Mouse (Mus musculus) liver, embryonic 13.5 days (tissue): ENCODE results near the gene Inpp4b. TPM values are rescaled to one million over a fixed set of nuclear protein-coding genes. Genes with fewer than 3 reads are reported as not detected.

Experiments used
- ATAC-seq: fragments of 200-750 bp; cut with Nextera tagmentation; 2 replicates; pipeline ENCODE4 v1.8.0; 2017; ENCODE audit warnings: low read depth, mild to moderate bottlenecking, moderate number of reproducible peaks, moderate library complexity
- DNase-seq: peaks from one replicate; pipeline ENCODE4 v3.0.0; 2022
- H3K27ac ChIP-seq: fragments of 300-500 bp; sonication (generic); 2 replicates; pipeline ENCODE4 v1.5.1; 2015; ENCODE audit warnings: moderate library complexity, mild to moderate bottlenecking, inconsistent platforms
- H3K27me3 ChIP-seq: fragments of 300-500 bp; sonication (generic); 2 replicates; pipeline ENCODE4 v1.6.1; 2015; ENCODE audit warnings: mild to moderate bottlenecking, inconsistent platforms
- H3K36me3 ChIP-seq: fragments of 300-500 bp; sonication (generic); 2 replicates; pipeline ENCODE4 v1.6.1; 2015; ENCODE audit warnings: mild to moderate bottlenecking, inconsistent platforms
- H3K4me1 ChIP-seq: fragments of 300-500 bp; sonication (generic); replicated peaks from 2 replicates; pipeline ENCODE4 v1.6.1; 2015; ENCODE audit warnings: inconsistent platforms
- H3K4me2 ChIP-seq: fragments of 300-500 bp; sonication (generic); 2 replicates; pipeline ENCODE4 v1.6.1; 2015; ENCODE audit warnings: inconsistent platforms, mild to moderate bottlenecking, moderate library complexity
- H3K4me3 ChIP-seq: fragments of 300-500 bp; sonication (generic); replicated peaks from 2 replicates; pipeline ENCODE4 v1.5.1; 2015; ENCODE audit warnings: mild to moderate bottlenecking, inconsistent platforms
- H3K9ac ChIP-seq: fragments of 300-500 bp; sonication (generic); 2 replicates; pipeline ENCODE4 v1.6.1; 2015; ENCODE audit warnings: mild to moderate bottlenecking, inconsistent platforms
- H3K9me3 ChIP-seq: fragments of 300-500 bp; sonication (generic); replicated peaks from 2 replicates; pipeline ENCODE4 v1.6.1; 2016; ENCODE audit warnings: inconsistent platforms
- WGBS: fragments of 180-500 bp; shearing (Covaris S2); methylation state at CpG from one replicate; pipeline ENCODE4 v1.1.7; 2015; ENCODE audit not compliant: insufficient replicate concordance; 5-methylcytosine and 5-hydroxymethylcytosine counted together
- polyA plus RNA-seq: library from polyadenylated mRNA; unstranded; fragments of >200 nt; fragmentation: Nextera tagmentation; extraction: Ambion mirVana; gene quantifications from 2 replicates; pipeline ENCODE4 v1.2.1, GENCODE M21; 2015

Inpp4b gene
- polyA plus RNA-seq, 1 experiment from 2014 or later: 2.2 TPM

DNA sequence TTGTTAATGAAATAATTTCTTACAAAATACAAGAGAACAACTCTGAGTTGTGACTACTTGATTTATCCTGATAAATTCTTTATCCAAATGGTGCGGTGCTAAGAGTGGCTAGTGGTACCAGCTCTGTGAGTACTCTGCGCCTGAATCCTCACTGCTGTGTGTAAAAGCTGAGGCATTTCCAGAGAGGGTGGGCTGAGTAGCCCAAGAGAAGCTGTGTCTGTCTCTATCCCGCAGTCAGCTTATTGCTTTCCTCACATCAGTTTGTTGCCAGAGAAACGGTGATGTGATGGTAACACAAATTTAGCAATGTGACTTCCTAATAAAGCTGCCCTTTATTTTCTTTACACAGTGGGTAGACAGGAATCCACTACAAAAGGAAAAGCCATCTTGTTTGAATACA is 29.5 kb downstream of the Inpp4b start:
- H3K9ac ChIP-seq: no peak overlapping the region
- no peaks in the 10 kb centered on the region for H3K9me3 ChIP-seq
- ATAC-seq (no peak), DNase-seq (no peak)
- 66% methylated on average over 4 of the region's 4 CpGs for WGBS
- H3K4me2 ChIP-seq: no peak overlapping the region
- no peaks in the 10 kb centered on the region for H3K36me3 ChIP-seq
- H3K4me3 ChIP-seq: no peak overlapping the region
- no peaks in the 10 kb centered on the region for H3K27me3 ChIP-seq
- no peaks in the 10 kb centered on the region for H3K4me1 ChIP-seq
- no peak overlapping the region for H3K27ac ChIP-seq

DNA sequence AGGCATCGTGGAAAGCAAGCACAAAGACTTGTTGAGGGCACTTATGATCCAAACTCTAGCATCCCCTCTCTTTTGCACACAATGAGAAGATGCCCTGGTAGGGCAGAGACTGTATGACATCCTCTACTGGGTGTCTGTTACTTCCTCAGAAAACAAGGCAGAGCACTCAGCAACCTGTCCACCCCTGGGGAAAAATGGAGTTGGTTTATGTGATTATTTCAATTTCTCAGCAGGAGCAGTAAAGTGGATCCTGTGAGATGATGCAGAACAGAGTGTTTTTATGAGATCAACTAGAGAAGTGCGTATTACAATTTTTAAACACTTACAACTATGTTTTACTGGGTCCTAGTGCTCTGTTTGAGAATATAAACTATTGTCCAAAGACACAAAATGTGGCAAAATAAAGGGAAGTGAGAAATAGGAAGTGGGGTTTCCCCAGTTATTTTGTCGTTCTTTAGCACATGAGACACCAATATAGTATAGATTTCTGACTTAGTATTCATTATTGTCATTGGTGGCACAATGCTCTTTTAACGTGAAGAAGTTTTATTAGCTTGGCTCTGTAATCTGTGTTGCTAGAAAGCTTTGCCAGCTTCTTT is 32.6 kb downstream of the Inpp4b start:
- no peaks in the 10 kb centered on the region for H3K27me3 ChIP-seq
- H3K36me3 ChIP-seq: no peaks in the 10 kb centered on the region
- ATAC-seq (no peak), DNase-seq (no peak)
- no peak overlapping the region for H3K27ac ChIP-seq
- no peak overlapping the region for H3K4me2 ChIP-seq
- WGBS: 48% methylated on average over 4 of the region's 4 CpGs
- no peaks in the 10 kb centered on the region for H3K4me1 ChIP-seq
- H3K4me3 ChIP-seq: no peak overlapping the region
- H3K9me3 ChIP-seq: no peaks in the 10 kb centered on the region
- H3K9ac ChIP-seq: no peak overlapping the region

DNA sequence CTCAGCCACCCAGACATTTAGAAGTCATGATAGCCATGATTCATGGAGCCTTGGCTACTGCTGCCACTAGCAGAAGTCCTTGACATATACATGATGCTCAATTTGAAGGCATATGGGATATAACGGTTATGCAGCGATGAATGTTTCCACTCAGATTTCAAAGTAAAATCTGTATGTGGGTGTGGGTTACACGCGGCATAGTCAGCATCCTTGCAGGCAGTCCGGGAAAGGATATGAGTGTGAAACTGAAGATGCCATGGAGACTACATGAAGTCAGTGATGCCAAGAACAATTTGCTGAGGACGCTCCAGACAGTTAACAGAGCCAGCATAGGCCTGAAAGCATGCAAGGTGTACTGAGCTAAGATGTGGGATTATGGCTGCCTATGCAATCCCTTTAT is 46.6 kb downstream of the Inpp4b start:
- no peak for DNase-seq
- WGBS: 80% methylated on average over 6 of the region's 6 CpGs
- no peak overlapping the region for H3K27ac ChIP-seq
- H3K9ac ChIP-seq: no peak overlapping the region
- no peaks in the 10 kb centered on the region for H3K36me3 ChIP-seq
- H3K9me3 ChIP-seq: no peaks in the 10 kb centered on the region
- no peak overlapping the region for H3K4me2 ChIP-seq
- no peak for ATAC-seq
- no peaks in the 10 kb centered on the region for H3K27me3 ChIP-seq
- H3K4me1 ChIP-seq: no peaks in the 10 kb centered on the region
- no peak overlapping the region for H3K4me3 ChIP-seq

DNA sequence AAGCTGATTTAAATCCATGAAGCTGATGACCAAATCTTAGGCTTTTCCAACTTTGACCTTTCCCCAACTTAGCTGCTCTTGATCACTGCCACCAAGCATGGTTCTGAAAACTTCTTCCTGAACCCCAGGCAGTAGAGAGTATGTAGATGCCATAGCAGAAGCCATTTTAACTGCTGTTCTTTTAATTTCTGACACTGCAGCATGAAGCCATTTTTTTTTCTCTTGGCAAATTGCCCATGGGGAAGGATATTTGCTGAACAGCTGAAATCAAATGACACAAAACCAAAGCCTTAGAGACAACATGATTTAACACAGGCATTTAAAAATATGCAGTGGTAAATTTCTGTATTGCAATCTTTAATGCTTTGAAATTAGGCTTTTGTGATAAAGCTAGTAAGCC is 56.7 kb downstream of the Inpp4b start:
- H3K4me2 ChIP-seq: no peak overlapping the region
- H3K9me3 ChIP-seq: no peaks in the 10 kb centered on the region
- no peak overlapping the region for H3K9ac ChIP-seq
- no peak overlapping the region for H3K4me3 ChIP-seq
- DNase-seq (no peak), ATAC-seq (no peak)
- no peaks in the 10 kb centered on the region for H3K36me3 ChIP-seq
- no peaks in the 10 kb centered on the region for H3K27me3 ChIP-seq
- no peaks in the 10 kb centered on the region for H3K4me1 ChIP-seq
- H3K27ac ChIP-seq: no peak overlapping the region

DNA sequence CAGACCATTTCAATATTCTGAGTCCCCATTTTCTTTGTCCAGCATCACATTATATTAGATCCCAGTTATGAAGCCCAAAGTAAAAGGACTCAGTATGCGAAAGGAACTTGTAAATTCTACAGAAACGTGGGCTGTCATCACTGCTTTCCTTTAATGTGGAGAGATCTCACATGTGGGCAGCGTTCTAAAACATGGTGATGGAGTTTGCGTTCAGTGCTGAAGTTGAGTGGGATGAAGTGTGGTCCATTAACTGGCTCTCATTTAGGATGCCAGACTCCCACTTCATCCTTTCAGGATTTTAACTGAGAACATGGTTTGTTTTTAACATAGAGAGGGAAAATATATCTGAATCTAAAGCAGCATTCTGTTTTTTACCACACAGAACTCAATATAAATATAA is 57.1 kb downstream of the Inpp4b start:
- H3K9me3 ChIP-seq: no peaks in the 10 kb centered on the region
- no peaks in the 10 kb centered on the region for H3K36me3 ChIP-seq
- DNase-seq (no peak), ATAC-seq (no peak)
- 59% methylated on average over 4 of the region's 4 CpGs for WGBS
- no peak overlapping the region for H3K9ac ChIP-seq
- H3K4me2 ChIP-seq: no peak overlapping the region
- H3K27me3 ChIP-seq: no peaks in the 10 kb centered on the region
- no peaks in the 10 kb centered on the region for H3K4me1 ChIP-seq
- H3K27ac ChIP-seq: no peak overlapping the region
- H3K4me3 ChIP-seq: no peak overlapping the region

DNA sequence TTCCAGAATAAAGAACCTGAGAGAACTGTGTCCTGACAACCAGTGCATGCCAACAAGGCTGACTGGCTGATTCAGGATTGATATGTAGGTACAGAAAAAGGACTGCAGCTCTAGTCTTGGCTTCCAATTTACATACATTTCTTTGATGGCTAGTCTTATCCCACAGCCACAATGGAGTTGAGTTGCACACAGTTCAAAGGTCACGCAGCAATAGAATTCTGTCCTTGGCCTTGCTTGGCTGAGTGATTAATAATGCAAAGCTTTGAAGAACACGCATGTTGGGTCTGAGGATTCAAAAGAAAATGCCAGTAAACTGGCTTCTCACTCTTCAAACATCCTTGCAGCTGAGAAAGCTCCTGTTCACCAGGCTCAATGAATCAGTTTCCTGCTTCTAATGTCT is 70.4 kb downstream of the Inpp4b start:
- Histone ChIP-seq H3K9ac (no peak overlapping the region), H3K27me3 (no peaks in the 10 kb centered on the region), H3K4me2 (no peak overlapping the region), H3K36me3 (no peaks in the 10 kb centered on the region), H3K27ac (no peak overlapping the region), H3K9me3 (no peaks in the 10 kb centered on the region), H3K4me1 (no peaks in the 10 kb centered on the region), H3K4me3 (no peak overlapping the region)
- no peak for DNase-seq
- no peak for ATAC-seq
- WGBS: 56% methylated on average over 2 of the region's 2 CpGs

DNA sequence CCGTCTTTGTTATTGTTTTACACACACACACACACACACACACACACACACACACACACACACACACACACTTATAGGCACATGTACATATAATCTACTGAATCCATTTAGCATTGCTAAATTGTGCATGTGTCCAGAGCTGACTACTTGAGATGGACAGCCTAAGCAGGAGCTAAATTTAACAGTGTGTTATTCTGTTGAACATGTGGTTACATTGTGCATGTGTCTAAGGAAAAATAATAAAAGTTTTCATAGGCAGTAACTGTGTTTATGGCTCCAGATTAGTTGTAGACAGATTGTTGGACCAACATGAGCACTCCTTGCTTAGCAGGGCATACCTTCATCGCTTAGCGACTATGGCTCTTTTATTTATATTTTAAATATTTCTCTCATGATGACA is 101.6 kb downstream of the Inpp4b start:
- WGBS: 75% methylated on average over 3 of the region's 3 CpGs
- Histone ChIP-seq H3K9ac (no peak overlapping the region), H3K4me2 (no peak overlapping the region), H3K27me3 (no peaks in the 10 kb centered on the region), H3K9me3 (no peaks in the 10 kb centered on the region), H3K27ac (no peak overlapping the region), H3K4me1 (no peaks in the 10 kb centered on the region), H3K36me3 (no peaks in the 10 kb centered on the region), H3K4me3 (no peak overlapping the region)
- ATAC-seq (no peak), DNase-seq (no peak)

DNA sequence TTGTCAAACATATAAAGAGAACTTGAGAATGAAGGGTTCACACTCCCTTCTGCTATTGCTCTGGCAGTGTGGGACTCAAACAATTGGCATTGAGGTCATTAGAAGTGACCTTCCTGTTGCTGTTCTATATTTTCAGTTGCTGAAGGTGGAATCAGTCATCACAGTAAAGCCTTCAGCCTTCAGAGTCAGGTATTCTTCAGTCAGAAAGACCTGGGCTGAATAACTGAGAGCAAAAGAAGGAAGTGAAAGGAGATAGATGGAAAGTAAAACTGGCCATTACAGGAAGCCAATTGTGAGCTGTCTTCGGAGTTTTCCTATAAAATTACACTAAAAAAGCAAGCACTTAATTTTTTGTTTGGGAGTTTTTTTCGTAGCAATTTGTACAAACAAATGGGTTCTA is 107.4 kb downstream of the Inpp4b start:
- DNase-seq (no peak), ATAC-seq (no peak)
- Histone ChIP-seq H3K9ac (no peak overlapping the region), H3K4me2 (no peak overlapping the region), H3K9me3 (no peaks in the 10 kb centered on the region), H3K36me3 (no peaks in the 10 kb centered on the region), H3K27ac (no peak overlapping the region), H3K4me1 (no peaks in the 10 kb centered on the region; the same call in 1 of the 2 replicates), H3K4me3 (no peak overlapping the region), H3K27me3 (no peaks in the 10 kb centered on the region)
- 44% methylated on average over 2 of the region's 2 CpGs for WGBS

DNA sequence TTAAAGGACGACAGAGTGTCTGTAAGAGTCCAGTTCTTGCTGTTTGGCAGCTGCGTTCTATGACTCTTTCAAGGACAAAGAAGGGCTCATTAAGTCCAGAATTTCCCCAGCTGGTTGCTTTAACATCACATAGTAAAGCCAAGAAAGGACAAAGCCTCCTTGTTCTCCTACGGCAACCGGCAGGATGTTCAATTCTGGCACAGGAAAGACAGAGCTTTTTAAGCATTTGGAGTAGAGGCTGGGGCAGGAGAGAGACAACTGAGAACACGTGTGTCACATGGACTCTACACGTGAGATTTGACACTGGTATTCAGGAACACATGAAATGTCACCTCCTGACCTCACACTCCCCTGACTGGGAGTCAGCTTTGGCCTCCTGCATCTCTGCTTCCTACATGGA is 109.7 kb downstream of the Inpp4b start:
- H3K4me2 ChIP-seq: no peak overlapping the region
- H3K4me1 ChIP-seq: peaks cover 5% of the 10 kb centered on the region; the same call in 1 of the 2 replicates
- ATAC-seq (no peak), DNase-seq (no peak)
- no peak overlapping the region for H3K27ac ChIP-seq
- no peak overlapping the region for H3K9ac ChIP-seq
- 51% methylated on average over 6 of the region's 6 CpGs for WGBS
- no peaks in the 10 kb centered on the region for H3K9me3 ChIP-seq
- H3K36me3 ChIP-seq: no peaks in the 10 kb centered on the region
- no peaks in the 10 kb centered on the region for H3K27me3 ChIP-seq
- no peak overlapping the region for H3K4me3 ChIP-seq

DNA sequence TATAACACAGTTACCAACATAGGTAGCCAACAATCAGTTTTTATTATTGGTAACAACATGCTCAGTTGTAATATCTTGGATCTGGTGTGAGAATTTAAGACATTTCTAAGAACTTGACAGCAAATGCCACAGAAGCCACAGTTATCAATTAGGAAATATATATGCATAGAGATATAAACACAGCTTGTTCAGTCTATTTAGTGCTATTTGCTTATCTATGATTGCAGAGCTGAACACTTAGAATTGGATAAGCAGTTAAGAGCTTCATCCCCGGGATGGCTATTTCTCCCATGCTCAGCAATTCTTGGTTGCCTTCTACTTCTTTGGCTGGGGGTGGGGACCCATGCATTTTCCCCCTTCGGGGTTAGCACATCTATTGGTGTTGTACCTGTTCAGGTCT is 112.5 kb downstream of the Inpp4b start:
- WGBS: 21% methylated on average over 2 of the region's 2 CpGs
- Histone ChIP-seq H3K4me3 (no peak overlapping the region), H3K27me3 (no peaks in the 10 kb centered on the region), H3K27ac (no peak overlapping the region), H3K36me3 (no peaks in the 10 kb centered on the region), H3K9ac (no peak overlapping the region), H3K9me3 (no peaks in the 10 kb centered on the region), H3K4me2 (no peak overlapping the region), H3K4me1 (peaks cover 5% of the 10 kb centered on the region; the same call in 1 of the 2 replicates)
- ATAC-seq (0 out of 2 replicates have a peak, but pooled peaks have one; percentile 54), DNase-seq (no peak)

DNA sequence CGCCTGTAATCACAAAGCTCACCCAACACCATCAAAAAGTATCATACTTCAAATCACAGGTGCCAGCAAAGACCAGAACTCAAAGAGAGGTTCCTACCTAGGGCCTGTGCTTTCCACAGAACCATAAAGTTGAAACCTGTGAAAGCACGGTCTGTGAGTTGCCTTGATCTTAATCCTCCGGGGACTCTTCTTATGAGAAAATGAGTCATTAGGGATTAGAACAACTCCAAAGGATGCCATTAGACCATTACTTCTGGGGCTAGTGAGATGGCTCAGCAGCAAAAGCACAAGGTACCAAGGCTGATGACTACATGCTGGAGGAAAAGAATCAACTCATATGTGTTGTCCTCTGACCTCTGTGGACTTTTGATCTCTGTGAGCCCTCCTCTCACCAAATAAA is 121.4 kb downstream of the Inpp4b start:
- no peaks in the 10 kb centered on the region for H3K9me3 ChIP-seq
- no peak overlapping the region for H3K27ac ChIP-seq
- H3K36me3 ChIP-seq: no peaks in the 10 kb centered on the region
- H3K27me3 ChIP-seq: no peaks in the 10 kb centered on the region
- H3K4me1 ChIP-seq: no peaks in the 10 kb centered on the region
- ATAC-seq (no peak), DNase-seq (no peak)
- no peak overlapping the region for H3K4me2 ChIP-seq
- WGBS: 63% methylated on average over 3 of the region's 3 CpGs
- no peak overlapping the region for H3K4me3 ChIP-seq
- H3K9ac ChIP-seq: no peak overlapping the region

DNA sequence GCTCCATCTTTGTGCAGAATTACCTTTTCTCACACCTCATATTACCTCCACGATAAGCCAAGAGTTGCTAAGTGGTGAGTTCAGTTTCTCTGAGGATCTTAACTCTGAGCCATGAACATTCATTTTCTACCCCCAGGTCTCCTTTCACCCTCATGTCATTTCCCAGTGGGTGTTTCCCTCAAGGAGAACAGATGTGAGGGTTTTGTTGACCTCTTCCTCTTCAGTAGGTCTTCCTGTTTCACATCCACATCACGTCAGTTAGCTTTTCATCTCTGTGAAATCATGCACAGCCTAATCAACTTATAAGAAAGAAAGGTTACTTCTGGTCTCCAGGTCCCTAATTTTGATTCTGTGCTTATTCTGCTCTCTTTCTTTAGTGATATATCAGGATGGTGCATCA is 124.4 kb downstream of the Inpp4b start:
- DNase-seq (no peak), ATAC-seq (no peak)
- H3K4me3 ChIP-seq: no peak overlapping the region
- no peak overlapping the region for H3K4me2 ChIP-seq
- H3K4me1 ChIP-seq: no peaks in the 10 kb centered on the region
- no peaks in the 10 kb centered on the region for H3K27me3 ChIP-seq
- 54% methylated on average over 2 of the region's 2 CpGs for WGBS
- H3K9me3 ChIP-seq: no peaks in the 10 kb centered on the region
- H3K9ac ChIP-seq: no peak overlapping the region
- no peak overlapping the region for H3K27ac ChIP-seq
- H3K36me3 ChIP-seq: no peaks in the 10 kb centered on the region
